Mouse (Mus musculus): Measurements from ENCODE around the gene Rxrb. TPM values are rescaled to one million over a fixed set of nuclear protein-coding genes. Genes with fewer than 3 reads are reported as not detected.

The Rxrb gene
- 31.9 and 33.4 TPM in 2 replicates for polyA plus RNA-seq (2015; fragmentation: Nextera tagmentation; extraction: Ambion mirVana)

DNA sequence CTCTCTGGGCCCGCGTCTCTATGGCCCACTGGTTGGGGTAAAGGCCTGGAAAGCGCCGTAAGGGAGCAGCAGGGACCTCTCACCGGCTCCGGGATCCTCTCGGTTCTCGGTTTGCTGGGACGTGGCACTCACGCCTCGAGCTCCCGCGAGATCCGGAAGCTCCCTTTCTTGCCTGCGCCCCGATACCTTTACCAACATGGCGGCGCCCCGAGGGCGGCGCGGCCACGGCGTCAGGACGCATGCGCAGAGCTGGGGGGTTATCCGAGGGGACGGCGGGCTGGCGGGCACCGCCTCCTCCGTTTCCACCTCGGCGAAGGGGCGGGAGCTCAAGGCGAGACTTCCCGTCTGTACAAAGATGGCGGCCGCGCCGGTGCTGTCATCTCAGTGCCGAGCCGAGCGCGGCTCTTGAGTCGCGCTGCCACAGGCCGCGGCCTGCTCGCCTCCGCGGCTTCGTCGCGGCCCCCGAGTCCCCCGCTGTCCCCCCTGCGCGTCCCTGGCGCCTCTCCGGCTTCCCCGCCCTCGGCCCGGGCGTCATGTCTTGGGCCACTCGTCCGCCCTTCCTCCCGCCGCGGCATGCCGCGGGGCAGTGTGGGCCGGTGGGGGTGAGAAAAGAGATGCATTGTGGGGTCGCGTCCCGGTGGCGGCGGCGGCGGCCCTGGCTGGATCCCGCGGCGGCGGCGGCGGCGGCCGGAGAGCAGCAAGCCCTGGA, at the start of gene Rxrb, which contains the start of gene Slc39a7:
Rxrb (plus strand) TSS at position 348 of the 709 bp plus-strand sequence.
Slc39a7 (minus strand) TSS at position 218 of the 709 bp plus-strand sequence.

DNA sequence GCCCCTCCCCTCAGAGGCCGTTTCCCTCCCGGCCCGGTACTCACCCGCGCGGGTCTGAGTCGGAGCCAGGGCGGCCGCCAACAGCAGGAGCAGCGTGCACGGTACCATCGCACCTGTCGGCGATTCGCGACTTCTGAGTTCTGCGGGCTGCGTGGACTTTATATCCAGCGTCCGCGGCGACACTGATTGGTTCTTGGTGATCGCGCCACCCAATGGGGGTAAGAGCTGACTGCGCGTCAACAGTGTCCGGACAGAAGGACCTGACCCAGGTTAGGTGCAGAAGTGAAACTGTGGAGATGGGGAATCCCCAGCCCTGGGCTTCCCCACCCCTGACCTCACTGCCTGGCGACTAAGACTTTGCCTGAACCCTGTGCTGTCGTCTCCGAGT, 31.5 kb upstream of the Rxrb start, which contains the start of gene H2-K1:
H2-K1 (minus strand) TSS at position 198 of the 388 bp plus-strand sequence.

DNA sequence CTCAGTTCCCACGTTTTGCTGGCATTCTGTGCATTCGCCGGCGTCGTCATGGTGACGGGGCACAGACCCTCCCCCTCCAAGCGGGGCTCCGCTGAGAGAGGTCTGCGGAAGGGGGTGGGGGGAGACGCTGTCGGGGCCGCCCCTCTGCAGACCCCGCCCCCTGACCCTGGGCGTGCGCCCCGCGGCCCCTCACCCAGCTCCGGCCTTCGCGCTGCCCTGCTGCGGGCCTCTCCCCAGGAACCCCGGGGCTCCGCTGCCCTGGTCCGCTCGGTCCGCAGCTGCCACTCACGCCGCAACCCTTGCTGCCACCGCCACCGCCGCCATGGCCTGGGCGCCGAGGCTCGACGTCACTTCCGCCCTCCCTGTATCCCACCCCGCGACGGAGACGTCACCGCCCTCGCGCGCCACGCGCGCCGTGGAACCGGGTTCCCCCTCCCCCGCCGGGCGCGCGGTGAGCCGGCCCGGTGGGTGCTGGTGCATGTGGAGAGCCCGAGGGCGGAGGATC, 7.2 kb upstream of the Rxrb start, which contains the start of gene Ring1:
Ring1 (minus strand) TSS at position 364 of the 505 bp plus-strand sequence.

DNA sequence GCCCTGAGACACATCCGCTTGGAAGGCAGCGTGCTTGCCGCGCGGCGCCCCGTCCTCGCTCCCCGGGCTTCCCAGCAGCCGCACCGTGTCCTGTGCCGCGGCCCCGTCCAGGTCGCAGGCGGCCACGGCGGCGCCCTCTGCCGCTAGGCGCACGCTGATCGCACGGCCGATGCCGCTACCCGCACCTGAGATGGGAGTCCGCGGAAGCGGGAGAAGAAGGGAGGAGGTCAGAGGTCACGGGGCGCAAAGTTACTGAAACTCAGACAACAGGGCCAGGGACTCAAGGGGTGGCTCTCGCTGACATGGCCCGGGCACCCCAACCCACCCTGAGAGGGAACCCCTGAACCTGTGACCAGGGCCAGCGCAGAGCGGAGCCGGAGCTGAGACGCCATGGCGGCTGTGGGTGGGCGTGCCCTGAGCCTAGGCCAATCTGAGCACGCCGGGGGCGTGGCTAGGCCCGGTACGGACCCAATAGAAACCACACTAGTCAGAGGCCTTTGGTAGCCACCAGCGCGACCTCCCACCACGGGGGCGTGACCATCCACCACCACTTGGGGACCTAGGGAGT, 3.9 kb upstream of the Rxrb start, which contains the start of gene H2-Ke6:
H2-Ke6 (minus strand) TSS at position 405 of the 568 bp plus-strand sequence.

DNA sequence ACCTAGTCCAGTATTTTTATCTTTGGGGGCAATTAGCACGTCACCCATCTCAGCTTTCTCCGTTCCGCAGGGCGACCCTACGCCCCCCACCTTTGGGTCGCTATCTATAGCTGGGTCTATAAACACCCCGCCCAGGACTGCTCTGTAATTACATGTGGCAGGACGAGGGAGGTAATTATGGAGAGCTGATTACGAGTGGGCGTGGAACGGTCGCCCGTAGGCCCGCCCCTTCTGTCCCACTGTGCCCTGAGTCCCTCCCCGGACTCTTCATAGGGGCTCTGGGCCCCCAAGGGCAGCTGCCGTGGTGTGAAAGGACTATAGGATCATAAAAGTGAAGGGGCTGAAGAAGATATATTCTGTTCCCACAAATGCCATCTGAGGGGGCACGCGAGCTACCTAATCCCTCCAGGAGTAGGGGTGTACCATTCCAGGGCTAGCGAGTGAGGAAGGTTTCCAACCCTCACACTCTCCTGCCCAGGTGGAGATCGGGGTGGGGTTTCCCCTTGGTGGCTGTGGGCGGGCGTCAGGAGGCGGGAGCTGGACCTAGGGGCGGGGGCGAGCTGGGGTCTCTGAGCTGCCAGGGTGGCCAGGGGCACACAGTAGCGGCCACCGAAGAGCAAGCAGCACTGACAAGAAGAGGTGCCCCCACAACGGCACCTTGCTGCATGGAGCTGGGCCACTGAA, 7.4 kb downstream of the Rxrb start, which contains the start of gene Col11a2:
Col11a2 (plus strand) TSS at position 560 of the 684 bp plus-strand sequence.

MicroRNAs encoded within 50 kb of the gene (microRNA counts, 519-probe panel; counts per million panel counts)
- 296 counts per million, percentile 58 among the panel's probes with 10 or more counts for microRNA mmu-miR-219

Small RNA genes lying within 50 kb of the gene (microRNA-seq; reads per million reads assigned to microRNA genes)
- gene Mir219a-1, result 0 to 0.21 reads per million in 2 experiments
- 0 reads per million in 2 experiments for gene Mir219c

Other genes starting within 250 kb of the Rxrb start
- gene Angptl4, start 250.0 kb upstream of the Rxrb start, polyA plus RNA-seq (2015; fragmentation: Nextera tagmentation; extraction: Ambion mirVana), result 76.0 and 98.6 TPM in 2 replicates
- 29.3 and 30.3 TPM in 2 replicates for gene Kank3, start 221.3 kb upstream of the Rxrb start, polyA plus RNA-seq (2015; fragmentation: Nextera tagmentation; extraction: Ambion mirVana)
- gene Rps28, start 207.2 kb upstream of the Rxrb start, polyA plus RNA-seq (2015; fragmentation: Nextera tagmentation; extraction: Ambion mirVana), result 640 and 826 TPM in 2 replicates
- gene Ndufa7, start 207.2 kb upstream of the Rxrb start, polyA plus RNA-seq (2015; fragmentation: Nextera tagmentation; extraction: Ambion mirVana), result 501 and 563 TPM in 2 replicates
- gene Cd320, start 188.7 kb upstream of the Rxrb start, polyA plus RNA-seq (2015; fragmentation: Nextera tagmentation; extraction: Ambion mirVana), result 28.6 and 40.2 TPM in 2 replicates
- gene Gm7029, start 158.0 kb upstream of the Rxrb start, polyA plus RNA-seq (2015; fragmentation: Nextera tagmentation; extraction: Ambion mirVana), result not detected in 2 replicates
- 1.4 and 2.0 TPM in 2 replicates for gene Kifc1, start 141.2 kb upstream of the Rxrb start, polyA plus RNA-seq (2015; fragmentation: Nextera tagmentation; extraction: Ambion mirVana)
- gene Platr17, start 126.7 kb upstream of the Rxrb start, polyA plus RNA-seq (2015; fragmentation: Nextera tagmentation; extraction: Ambion mirVana), result 0.18 and 0.55 TPM in 2 replicates
- 22.3 and 22.6 TPM in 2 replicates for gene Daxx, start 122.4 kb upstream of the Rxrb start, polyA plus RNA-seq (2015; fragmentation: Nextera tagmentation; extraction: Ambion mirVana)
- 28.8 and 38.5 TPM in 2 replicates for gene Tapbp, start 115.9 kb upstream of the Rxrb start, polyA plus RNA-seq (2015; fragmentation: Nextera tagmentation; extraction: Ambion mirVana)
- gene Zbtb22, start 115.9 kb upstream of the Rxrb start, polyA plus RNA-seq (2015; fragmentation: Nextera tagmentation; extraction: Ambion mirVana), result 10.8 and 12.1 TPM in 2 replicates
- 20.9 and 22.0 TPM in 2 replicates for gene Rgl2, start 102.3 kb upstream of the Rxrb start, polyA plus RNA-seq (2015; fragmentation: Nextera tagmentation; extraction: Ambion mirVana)
- 91.1 and 107 TPM in 2 replicates for gene Pfdn6, start 91.5 kb upstream of the Rxrb start, polyA plus RNA-seq (2015; fragmentation: Nextera tagmentation; extraction: Ambion mirVana)
- gene Wdr46, start 91.2 kb upstream of the Rxrb start, polyA plus RNA-seq (2015; fragmentation: Nextera tagmentation; extraction: Ambion mirVana), result 13.7 and 15.4 TPM in 2 replicates
- 5.6 and 7.0 TPM in 2 replicates for gene B3galt4, start 80.3 kb upstream of the Rxrb start, polyA plus RNA-seq (2015; fragmentation: Nextera tagmentation; extraction: Ambion mirVana)
- gene Vps52, start 76.0 kb upstream of the Rxrb start, polyA plus RNA-seq (2015; fragmentation: Nextera tagmentation; extraction: Ambion mirVana), result 31.6 and 31.8 TPM in 2 replicates
- 1,060 and 1,200 TPM in 2 replicates for gene Rps18, start 75.8 kb upstream of the Rxrb start, polyA plus RNA-seq (2015; fragmentation: Nextera tagmentation; extraction: Ambion mirVana)
- 49.2 and 107 TPM in 2 replicates for gene H2-K1, start 31.5 kb upstream of the Rxrb start, polyA plus RNA-seq (2015; fragmentation: Nextera tagmentation; extraction: Ambion mirVana)
- gene Ring1, start 7.1 kb upstream of the Rxrb start, polyA plus RNA-seq (2015; fragmentation: Nextera tagmentation; extraction: Ambion mirVana), result 12.3 and 13.6 TPM in 2 replicates
- 46.7 and 46.9 TPM in 2 replicates for gene H2-Ke6, start 3.8 kb upstream of the Rxrb start, polyA plus RNA-seq (2015; fragmentation: Nextera tagmentation; extraction: Ambion mirVana)
- gene Slc39a7, start 130 bp upstream of the Rxrb start, polyA plus RNA-seq (2015; fragmentation: Nextera tagmentation; extraction: Ambion mirVana), result 82.1 and 94.7 TPM in 2 replicates
- 1.9 and 5.7 TPM in 2 replicates for gene Col11a2, start 7.6 kb downstream of the Rxrb start, polyA plus RNA-seq (2015; fragmentation: Nextera tagmentation; extraction: Ambion mirVana)
- gene H2-Oa, start 60.5 kb downstream of the Rxrb start, polyA plus RNA-seq (2015; fragmentation: Nextera tagmentation; extraction: Ambion mirVana), result 0.27 and 0.35 TPM in 2 replicates
- 10.7 and 10.8 TPM in 2 replicates for gene H2-DMa, start 87.7 kb downstream of the Rxrb start, polyA plus RNA-seq (2015; fragmentation: Nextera tagmentation; extraction: Ambion mirVana)
- gene Brd2, start 90.8 kb downstream of the Rxrb start, polyA plus RNA-seq (2015; fragmentation: Nextera tagmentation; extraction: Ambion mirVana), result 42.6 and 45.7 TPM in 2 replicates
- 0.17 and 0.33 TPM in 2 replicates for gene H2-DMb2, start 111.5 kb downstream of the Rxrb start, polyA plus RNA-seq (2015; fragmentation: Nextera tagmentation; extraction: Ambion mirVana)
- gene H2-DMb1, start 121.3 kb downstream of the Rxrb start, polyA plus RNA-seq (2015; fragmentation: Nextera tagmentation; extraction: Ambion mirVana), result 0.44 and 1.1 TPM in 2 replicates
- 3.5 and 5.1 TPM in 2 replicates for gene Tap1, start 155.7 kb downstream of the Rxrb start, polyA plus RNA-seq (2015; fragmentation: Nextera tagmentation; extraction: Ambion mirVana)
- gene Psmb9, start 156.0 kb downstream of the Rxrb start, polyA plus RNA-seq (2015; fragmentation: Nextera tagmentation; extraction: Ambion mirVana), result 3.6 and 6.3 TPM in 2 replicates
- gene Psmb8, start 165.9 kb downstream of the Rxrb start, polyA plus RNA-seq (2015; fragmentation: Nextera tagmentation; extraction: Ambion mirVana), result 11.0 and 17.6 TPM in 2 replicates
- gene Tap2, start 171.7 kb downstream of the Rxrb start, polyA plus RNA-seq (2015; fragmentation: Nextera tagmentation; extraction: Ambion mirVana), result 5.3 and 7.2 TPM in 2 replicates
- gene H2-Ob, start 207.1 kb downstream of the Rxrb start, polyA plus RNA-seq (2015; fragmentation: Nextera tagmentation; extraction: Ambion mirVana), result 0.06 and 0.19 TPM in 2 replicates
- gene H2-Ab1, start 225.9 kb downstream of the Rxrb start, polyA plus RNA-seq (2015; fragmentation: Nextera tagmentation; extraction: Ambion mirVana), result 4.1 and 6.2 TPM in 2 replicates

Data from skeletal muscle tissue, postnatal 0 days (tissue).